Mouse (Mus musculus): Measurements from ENCODE around the gene Zfp563.

Gene Zfp563

DNA sequence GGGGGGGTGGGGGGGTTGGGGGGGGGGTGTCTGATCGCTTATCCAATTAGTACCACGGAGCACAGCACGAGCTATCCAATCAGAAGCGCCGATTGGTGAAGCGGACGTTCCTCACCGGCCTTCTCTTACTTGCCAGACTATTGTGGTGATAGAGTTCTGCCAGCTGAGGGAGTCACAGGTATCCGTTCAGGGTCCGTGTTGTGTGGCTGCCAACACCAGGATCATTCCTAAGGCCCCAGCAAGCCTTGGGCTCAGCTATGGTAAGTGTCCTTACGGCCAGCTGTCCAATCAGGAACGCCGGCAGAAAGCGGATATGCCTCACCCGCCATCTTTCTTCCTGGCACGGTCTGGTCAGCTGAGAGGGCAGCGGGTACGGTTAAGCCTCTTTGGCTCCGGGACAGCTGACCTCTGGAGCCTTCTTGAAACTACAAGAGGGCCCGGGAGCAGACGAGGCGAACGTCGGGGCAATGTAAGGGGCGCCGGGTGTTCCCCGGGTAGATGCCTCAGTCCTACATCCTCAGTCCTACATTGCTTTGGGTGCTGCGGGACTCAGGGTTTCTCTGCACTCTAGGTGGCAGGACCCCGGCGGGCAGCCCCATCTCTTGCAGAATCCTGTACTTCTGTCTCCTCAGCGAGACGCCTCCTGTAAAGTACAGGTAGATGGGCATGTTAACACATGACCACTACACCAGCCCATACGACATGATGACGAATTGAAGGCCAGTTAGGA lies at the start of gene Zfp563:
Gene Zfp563, plus strand, starts transcription at position 91 of the 730 bp plus-strand sequence.
- DNase-seq: peak; percentile 93

DNA sequence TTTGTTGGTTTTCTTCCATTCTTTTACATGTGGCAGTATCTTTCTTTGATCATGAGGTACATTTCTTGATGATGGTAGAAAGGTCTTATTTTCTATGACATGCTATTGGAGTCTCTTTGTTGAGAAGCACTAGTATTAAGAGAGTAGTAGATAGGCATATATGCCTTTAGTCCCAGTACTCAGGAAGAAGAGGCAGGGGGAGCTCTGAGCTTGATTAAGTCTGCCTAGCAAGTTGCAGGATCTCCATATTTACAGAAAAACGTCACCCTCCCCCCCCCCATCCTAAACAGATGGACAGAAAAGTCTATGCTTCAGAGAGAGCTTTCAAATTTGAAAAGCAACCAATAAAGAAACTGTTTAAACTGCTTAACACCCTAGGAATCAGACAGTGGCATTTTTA lies 30.3 kb upstream of the Zfp563 start:
- DNase-seq: no peak

DNA sequence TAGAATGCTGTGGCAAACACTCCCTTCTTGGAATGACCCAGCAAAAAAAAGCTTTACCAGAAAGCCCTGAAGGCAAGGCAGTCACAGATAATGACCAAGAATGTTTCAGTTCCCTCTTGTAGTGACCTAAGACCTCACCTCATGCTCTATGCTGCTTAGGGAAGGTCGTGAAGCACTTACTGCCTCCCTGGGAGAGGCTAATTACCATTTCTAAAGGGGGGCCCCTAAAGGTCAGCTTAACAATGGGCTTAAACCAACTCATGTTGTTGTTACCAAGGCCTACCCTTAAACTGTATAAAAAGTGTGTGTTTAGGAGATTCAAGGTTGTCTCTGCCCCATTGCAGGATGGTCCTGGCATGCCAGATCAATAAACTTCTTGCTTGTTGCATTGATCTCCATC lies 26.1 kb upstream of the Zfp563 start:
- no peak for DNase-seq

DNA sequence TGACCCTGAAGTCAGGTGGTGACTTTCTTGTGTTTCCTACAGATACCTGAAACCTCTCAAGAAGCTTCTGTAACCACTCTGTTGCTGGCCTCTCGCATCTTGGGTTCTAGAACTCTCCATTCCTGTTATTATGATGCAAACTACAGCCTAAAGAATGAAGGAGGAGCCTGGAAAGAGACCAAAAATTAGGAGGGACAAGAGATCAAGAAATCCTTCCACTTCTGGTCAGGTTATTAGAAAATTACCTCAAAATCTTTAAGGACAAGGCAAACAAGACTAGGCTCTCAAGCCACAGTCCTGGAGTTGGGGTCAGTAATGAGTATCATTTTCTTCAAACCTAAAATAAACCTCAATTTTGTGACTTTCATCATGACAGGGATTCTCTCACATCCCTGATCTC lies 21.2 kb upstream of the Zfp563 start, which contains the start of gene 4921501E09Rik:
Gene 4921501E09Rik, minus strand, starts transcription at position 101 of the 400 bp plus-strand sequence.
- DNase-seq: no peak

DNA sequence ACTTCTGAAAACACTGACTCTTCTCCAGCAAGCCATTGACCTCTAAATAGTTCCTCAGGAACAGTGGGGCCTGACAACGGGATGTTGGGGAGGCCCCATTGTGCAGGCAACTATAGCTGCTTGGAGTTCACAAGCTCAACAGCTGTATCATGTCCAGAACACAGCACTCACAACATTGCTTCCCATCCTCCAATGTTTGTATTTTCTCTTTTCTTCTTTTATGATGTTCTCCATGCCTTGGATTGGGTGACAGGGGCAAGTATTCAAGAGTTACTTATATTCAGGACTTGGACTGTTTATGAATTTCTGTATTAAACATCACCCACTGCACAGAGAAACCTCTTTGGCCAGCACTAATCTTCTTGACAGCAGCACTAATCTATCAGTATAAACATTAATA lies 2.5 kb downstream of the Zfp563 start:
- no peak for DNase-seq

DNA sequence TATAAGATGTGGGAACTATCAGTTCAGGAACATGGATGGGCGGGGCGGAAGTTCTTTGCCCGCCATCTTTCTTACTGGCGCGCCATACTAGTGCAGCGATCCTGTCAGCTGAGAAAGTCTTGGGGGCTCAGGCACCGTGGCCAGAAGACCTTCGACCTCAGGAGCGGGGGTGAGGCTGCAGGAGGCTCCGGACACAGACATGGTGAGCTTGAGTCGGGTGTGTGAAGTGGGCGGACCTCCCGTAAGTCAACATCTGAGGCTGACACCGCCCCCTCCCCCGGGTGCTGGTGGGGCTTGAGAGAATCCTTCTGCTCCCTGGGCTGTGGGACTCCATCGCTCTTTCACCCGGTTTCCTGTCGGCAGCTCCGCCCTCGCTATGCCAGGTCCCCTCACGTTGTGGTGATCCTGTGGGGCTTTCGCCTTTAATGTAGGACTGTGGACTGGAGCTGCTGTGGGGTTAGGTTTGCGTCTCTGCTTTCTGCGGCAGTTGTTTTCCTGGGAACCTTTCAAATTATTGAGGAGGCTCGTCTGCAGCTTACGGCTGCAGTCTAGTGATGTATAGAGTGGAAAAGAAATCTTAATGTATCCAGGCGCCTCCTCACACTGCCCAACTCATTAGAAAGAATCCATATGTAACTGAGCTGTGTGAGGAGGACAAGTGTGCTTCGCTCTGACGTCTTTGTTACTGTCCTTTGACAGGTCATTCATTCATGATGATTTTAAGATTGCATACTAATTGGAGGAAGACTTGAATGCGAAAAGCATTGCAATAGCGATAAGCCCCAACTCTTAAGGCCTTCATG lies 3.5 kb downstream of the Zfp563 start:
- DNase-seq: peak; percentile 81

DNA sequence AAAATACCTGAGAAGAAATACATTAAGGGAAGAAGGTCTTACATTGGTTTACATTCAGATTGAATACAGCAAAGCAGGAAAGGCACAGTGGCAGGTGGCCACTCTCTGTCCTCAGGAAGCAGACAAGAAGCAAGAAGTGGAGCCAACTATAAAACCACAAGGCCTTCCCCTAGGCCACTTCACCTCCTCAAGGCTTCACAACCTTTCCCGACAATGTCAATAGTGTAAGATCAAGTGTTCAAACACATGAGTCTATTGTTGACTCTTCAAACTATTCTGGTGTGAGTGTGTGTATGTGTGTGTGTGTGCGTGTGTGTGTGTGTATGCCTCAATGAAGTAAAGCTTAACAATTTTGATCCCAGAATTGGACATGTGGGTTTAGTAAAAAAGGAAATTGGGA lies 8.3 kb downstream of the Zfp563 start:
- DNase-seq: no peak

DNA sequence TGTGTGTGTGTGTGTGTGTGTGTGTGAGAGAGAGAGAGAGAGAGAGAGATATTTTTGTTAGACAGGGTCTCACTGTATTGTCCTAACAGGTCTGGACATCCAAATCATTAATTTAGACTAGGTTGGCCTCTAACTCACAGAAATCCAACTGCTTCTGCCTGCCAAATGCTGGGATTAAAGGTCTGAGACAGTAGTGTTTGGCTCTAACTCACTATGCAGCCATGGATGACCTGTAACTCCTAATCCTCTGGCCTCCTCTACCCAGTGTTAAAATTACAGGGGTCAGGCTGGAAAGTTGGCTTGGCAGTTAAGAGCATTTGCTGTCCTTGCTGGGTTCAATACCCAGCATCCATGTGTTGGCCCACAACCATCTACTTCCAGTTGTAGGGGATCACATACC lies 35.4 kb downstream of the Zfp563 start:
- DNase-seq: no peak

DNA sequence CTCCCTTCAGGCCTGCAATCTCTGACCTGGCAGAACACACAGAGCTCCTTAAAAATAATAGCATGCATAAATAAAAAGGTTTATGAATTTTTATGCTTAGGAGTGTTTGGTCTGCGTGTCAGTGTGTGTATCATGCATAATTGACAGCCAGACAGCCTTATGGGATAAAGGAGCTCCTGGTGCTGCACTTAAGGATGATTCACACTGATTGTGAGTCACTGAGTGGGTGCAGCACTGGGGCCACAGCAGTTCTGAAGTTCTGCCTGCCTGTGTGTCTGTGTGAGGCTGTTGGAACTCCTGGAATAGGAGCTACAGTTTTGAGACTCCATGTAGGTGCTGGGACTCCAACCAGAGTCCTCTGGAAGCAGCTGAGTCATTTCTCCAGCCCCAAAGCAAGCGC lies 37.1 kb downstream of the Zfp563 start:
- DNase-seq: no peak

DNA sequence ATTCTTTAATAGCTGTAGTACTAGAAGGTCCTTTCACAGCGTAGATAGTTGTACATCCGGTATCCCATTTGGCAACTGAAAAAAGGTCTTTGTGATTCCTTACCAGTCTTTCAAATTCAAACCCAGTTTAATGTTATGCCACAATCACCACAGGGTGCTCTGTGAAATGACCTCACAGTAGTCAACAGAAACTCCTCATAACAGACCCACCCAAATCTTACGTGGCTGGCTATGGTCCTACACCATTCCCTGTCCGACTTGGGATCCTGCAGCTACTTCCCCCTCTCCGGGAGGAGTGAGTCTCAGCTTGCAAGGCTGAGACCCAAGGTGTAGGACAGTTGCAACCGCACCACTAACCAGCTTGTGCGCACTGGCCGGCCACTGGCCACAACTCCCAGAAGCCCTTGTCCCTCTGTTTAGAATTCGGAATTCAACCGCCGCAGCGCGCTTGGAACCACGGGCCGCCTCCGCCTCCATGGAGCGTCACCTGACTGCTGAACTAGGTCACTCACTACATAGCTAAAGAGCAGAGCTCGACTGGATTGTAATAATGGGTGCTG lies 50.2 kb downstream of the Zfp563 start, which contains the start of gene Morc2b:
Gene Morc2b, minus strand, starts transcription at position 423 of the 560 bp plus-strand sequence.
- no peak for DNase-seq

All from cerebellum, adult 11-12 months (tissue).